Mouse (Mus musculus) lung, postnatal 0 days (tissue): ENCODE measurements around the gene Gm28041.
"Not testable (repeated sequence)": the region's sequence is repeated elsewhere in the genome, so short reads cannot be mapped to it uniquely, and the experiment has no call there.

Experiments used
- CTCF ChIP-seq: IDR thresholded peaks from 2 replicates; pipeline ENCODE4 v1.5.1; 2016; ENCODE audit warnings: antibody characterized with exemption, mild to moderate bottlenecking
- EP300 ChIP-seq: IDR thresholded peaks from 2 replicates; pipeline ENCODE4 v1.6.1; 2016; ENCODE audit warnings: antibody characterized with exemption, mild to moderate bottlenecking, control low read depth

DNA sequence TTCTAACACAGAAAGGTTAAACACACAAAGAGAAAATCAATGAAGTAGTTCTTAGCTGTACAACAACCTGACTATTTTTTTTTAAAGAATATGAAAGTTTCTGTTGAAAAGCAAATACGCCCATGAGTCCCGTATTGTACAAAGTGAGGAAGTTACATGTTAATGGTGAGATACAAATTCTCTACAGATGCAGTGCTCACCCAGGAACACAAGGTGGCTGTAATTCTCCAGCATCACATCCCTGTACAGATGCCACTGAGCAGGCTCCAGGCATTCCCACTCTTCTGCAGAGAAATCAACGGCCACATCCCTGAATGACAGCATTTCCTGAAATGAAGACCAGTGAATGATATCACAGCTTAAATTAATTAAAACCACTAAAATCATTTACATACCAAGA is 38.1 kb upstream of the Gm28041 start:
- peak; percentile 36; the same call in 1 of the 2 replicates for TF ChIP-seq CTCF
- TF ChIP-seq EP300 = not testable (repeated sequence)
